Mouse (Mus musculus) heart, postnatal 14 days (tissue): ENCODE results near the gene Noa1. TPM values are rescaled to one million over a fixed set of nuclear protein-coding genes. Genes with fewer than 3 reads are reported as not detected.

Experiments used
- DNase-seq, 2 experiments: peaks; one replicate each; pipeline ENCODE4 v3.0.0; 2021 to 2022
- intact Hi-C: fragments of 180-260 bp; cut with DNase I; formaldehyde crosslinking; loops from one replicate; pipeline ENCODE4 v1.15.1; 2025
- long read RNA-seq, 2 experiments: library from polyadenylated mRNA; stranded (forward); transcript quantifications; one replicate each; pipeline ENCODE4 v2.0.0; 2021
- total RNA-seq, 2 experiments: library from RNA; stranded (reverse); gene quantifications; 2 replicates each; pipeline ENCODE4 v1.2.3; 2021

The Noa1 gene
- 10 to 100 TPM; 18.0 to 21.0 TPM for total RNA-seq
- long read RNA-seq, experiment 1, transcript Noa1-201 (7 exons, 2,288 nt), result major isoform, 46 of 53 reads
- long read RNA-seq, experiment 1, partial matches to known transcripts, result 0 of 53 reads
- long read RNA-seq, experiment 1, other reads (novel, unspliced or antisense), result 6 of 53 reads
- long read RNA-seq, experiment 2, transcript Noa1-201 (7 exons, 2,288 nt), result major isoform, 40 of 46 reads
- long read RNA-seq, experiment 2, partial matches to known transcripts, result 0 of 46 reads
- long read RNA-seq, experiment 2, other reads (novel, unspliced or antisense), result 5 of 46 reads

GRCm38 (mm10) chr5:77309924-77310772 is at the start of gene Noa1, which contains the start of gene Polr2b:
TSS of gene Noa1 (minus strand) at chr5:77310084.
TSS of gene Polr2b (plus strand) at chr5:77310147.
- DNase-seq, result peak; percentile 99
- intact Hi-C loops, result loop anchor here (5.0 kb wide), 1 partner anchor 97 kb away; the partner anchor contains the start of gene Igfbp7

GRCm38 (mm10) chr5:77358347-77358746 is 48.5 kb upstream of the Noa1 start:
- peak; percentile 60 to 66 for DNase-seq

GRCm38 (mm10) chr5:77357405-77358149 is 47.7 kb upstream of the Noa1 start:
- DNase-seq, result peak; percentile 69 to 74
- intact Hi-C loops, result loop anchor here (5.0 kb wide), 1 partner anchor 50 kb away; the partner anchor contains the start of gene Igfbp7

More at GRCm38 (mm10) chr5:77358347-77358746, 48.5 kb upstream of the Noa1 start:
- intact Hi-C loops, result loop anchor here (5.0 kb wide), 1 partner anchor 49 kb away; the partner anchor contains the start of gene Igfbp7

GRCm38 (mm10) chr5:77355307-77356265 is 45.7 kb upstream of the Noa1 start:
- intact Hi-C loops, result loop anchor here (2.0 to 5.0 kb wide), 2 partner anchors 52 to 105 kb away; partner anchors contain the start of gene Igfbp7
- no peak for DNase-seq

GRCm38 (mm10) chr5:77354361-77354787 is 44.5 kb upstream of the Noa1 start:
- DNase-seq, result peak; percentile 88 to 91
- intact Hi-C loops, result loop anchor here (2.0 kb wide), 1 partner anchor 106 kb away; no protein-coding TSS in a partner anchor

- intact Hi-C loops, result no loop called here
- DNase-seq, result no peak
Observed at GRCm38 (mm10) chr5:77351691-77352090, 41.8 kb upstream of the Noa1 start.

- DNase-seq, result no peak
- intact Hi-C loops, result no loop called here
Observed at GRCm38 (mm10) chr5:77349971-77350658, 40.2 kb upstream of the Noa1 start.

GRCm38 (mm10) chr5:77348901-77349300 is 39.0 kb upstream of the Noa1 start:
- no peak for DNase-seq
- intact Hi-C loops, result no loop called here

- DNase-seq, result no peak
- intact Hi-C loops, result no loop called here
Observed at GRCm38 (mm10) chr5:77340033-77340432, 30.1 kb upstream of the Noa1 start.

- intact Hi-C loops, result no loop called here
Observed at GRCm38 (mm10) chr5:77330154-77330553, 20.3 kb upstream of the Noa1 start.

GRCm38 (mm10) chr5:77324936-77325335 is 15.1 kb upstream of the Noa1 start:
- no peak for DNase-seq
- intact Hi-C loops, result no loop called here

More at GRCm38 (mm10) chr5:77330154-77330553, 20.3 kb upstream of the Noa1 start:
- DNase-seq, result no peak

GRCm38 (mm10) chr5:77314986-77315385 is 5.1 kb upstream of the Noa1 start:
- intact Hi-C loops, result loop anchor here (5.0 kb wide), 1 partner anchor 92 kb away; the partner anchor contains the start of gene Igfbp7
- no peak for DNase-seq

- intact Hi-C loops, result loop anchor here (5.0 kb wide), 1 partner anchor 93 kb away; the partner anchor contains the start of gene Igfbp7
- DNase-seq, result no peak
Observed at GRCm38 (mm10) chr5:77314206-77314605, 4.3 kb upstream of the Noa1 start.

- DNase-seq, result peak; percentile 5 to 45
Observed at GRCm38 (mm10) chr5:77309051-77309906, 605 bp downstream of the Noa1 start.

GRCm38 (mm10) chr5:77307821-77308553 is 1.9 kb downstream of the Noa1 start:
- intact Hi-C loops, result no loop called here
- DNase-seq, result no peak

More at GRCm38 (mm10) chr5:77309051-77309906, 605 bp downstream of the Noa1 start:
- intact Hi-C loops, result no loop called here

GRCm38 (mm10) chr5:77301296-77301903 is 8.5 kb downstream of the Noa1 start:
- no peak for DNase-seq
- intact Hi-C loops, result no loop called here
